Mouse (Mus musculus) heart, embryonic 16.5 days (tissue): Measurements from ENCODE around the gene Ercc6l2. TPM values are rescaled to one million over a fixed set of nuclear protein-coding genes. Genes with fewer than 3 reads are reported as not detected.

Experiments used
- ATAC-seq: fragments of 200-750 bp; cut with Nextera tagmentation; replicated peaks from 2 replicates; pipeline ENCODE4 v1.8.0; 2017; ENCODE audit warnings: moderate number of reproducible peaks; ENCODE audit not compliant: insufficient read depth, low FRiP score; ENCODE audit errors: extremely low read depth
- H3K27ac ChIP-seq: fragments of 300-500 bp; sonication (generic); 2 replicates; pipeline ENCODE4 v1.5.1; 2014; ENCODE audit warnings: mild to moderate bottlenecking, low read length, control low read depth, moderate library complexity
- H3K27me3 ChIP-seq: fragments of 300-500 bp; sonication (generic); 2 replicates; pipeline ENCODE4 v1.6.1; 2014; ENCODE audit warnings: low read length, mixed read lengths; ENCODE audit not compliant: control insufficient read depth, insufficient read depth
- H3K36me3 ChIP-seq: fragments of 300-500 bp; sonication (generic); 2 replicates; pipeline ENCODE4 v1.6.1; 2014; ENCODE audit not compliant: control insufficient read depth, insufficient read depth
- H3K4me1 ChIP-seq: fragments of 300-500 bp; sonication (generic); 2 replicates; pipeline ENCODE4 v1.6.1; 2014; ENCODE audit warnings: low read length, mixed read lengths; ENCODE audit not compliant: control insufficient read depth, insufficient read depth
- H3K4me2 ChIP-seq: fragments of 300-500 bp; sonication (generic); 2 replicates; pipeline ENCODE4 v1.6.1; 2014; ENCODE audit warnings: low read depth, mild to moderate bottlenecking, control low read depth, low read length
- H3K4me3 ChIP-seq: fragments of 300-500 bp; sonication (generic); 2 replicates; pipeline ENCODE4 v1.5.1; 2014; ENCODE audit warnings: mild to moderate bottlenecking, control low read depth, low read length
- H3K9ac ChIP-seq: fragments of 300-500 bp; sonication (generic); 2 replicates; pipeline ENCODE4 v1.6.1; 2014; ENCODE audit warnings: low read length, control low read depth
- H3K9me3 ChIP-seq: fragments of 300-500 bp; sonication (generic); replicated peaks from 2 replicates; pipeline ENCODE4 v1.6.1; 2016; ENCODE audit warnings: low read length; ENCODE audit not compliant: control insufficient read depth
- WGBS: fragments of 180-500 bp; shearing (Covaris S2); extraction: QIAGEN DNeasy Blood & Tissue Kit; methylation state at CpG from one replicate; pipeline ENCODE4 v1.1.7; 2014; 5-methylcytosine and 5-hydroxymethylcytosine counted together
- polyA plus RNA-seq: library from polyadenylated mRNA; unstranded; fragments of >200 nt; fragmentation: Nextera tagmentation; extraction: Ambion mirVana; gene quantifications from 2 replicates; pipeline ENCODE4 v1.2.1, GENCODE M21; 2015

Gene Ercc6l2
- polyA plus RNA-seq, result 11.7 and 14.0 TPM in 2 replicates

GRCm38 (mm10) chr13:63814746-63815681, at the start of gene Ercc6l2:
Gene Ercc6l2, plus strand, starts transcription at chr13:63815240.
- Histone ChIP-seq H3K36me3 (no peaks in the 10 kb centered on the region), H3K4me2 (peak within 1 kb of the TSS; percentile 94), H3K27me3 (no peaks in the 10 kb centered on the region), H3K27ac (peak within 1 kb of the TSS; percentile 87), H3K9me3 (no peaks in the 10 kb centered on the region), H3K4me3 (peak within 1 kb of the TSS; percentile 79), H3K9ac (peak within 1 kb of the TSS; percentile 86), H3K4me1 (peaks cover 10% of the 10 kb centered on the region)
- under 1% methylated on average over 87 of the region's 87 CpGs for WGBS
- ATAC-seq, result peak; percentile 100

- no peaks in the 10 kb centered on the region for H3K4me1 ChIP-seq
- no peak for ATAC-seq
- H3K4me3 ChIP-seq, result no peak overlapping the region
- no peaks in the 10 kb centered on the region for H3K27me3 ChIP-seq
- WGBS, result 61% methylated on average over 11 of the region's 11 CpGs
- H3K4me2 ChIP-seq, result no peak overlapping the region
- H3K9me3 ChIP-seq, result no peaks in the 10 kb centered on the region
- H3K36me3 ChIP-seq, result no peaks in the 10 kb centered on the region
- H3K9ac ChIP-seq, result no peak overlapping the region
- H3K27ac ChIP-seq, result no peak overlapping the region
These were observed 49.0 kb upstream of the Ercc6l2 start for GRCm38 (mm10) chr13:63766065-63766464.

GRCm38 (mm10) chr13:63771009-63771408, 44.0 kb upstream of the Ercc6l2 start:
- ATAC-seq, result no peak
- Histone ChIP-seq H3K9ac (no peak overlapping the region), H3K4me3 (no peak overlapping the region), H3K9me3 (no peaks in the 10 kb centered on the region), H3K4me2 (no peak overlapping the region), H3K4me1 (no peaks in the 10 kb centered on the region), H3K36me3 (no peaks in the 10 kb centered on the region), H3K27me3 (no peaks in the 10 kb centered on the region), H3K27ac (no peak overlapping the region)
- WGBS, result 62% methylated on average over 3 of the region's 3 CpGs

- H3K36me3 ChIP-seq, result no peaks in the 10 kb centered on the region
- no peaks in the 10 kb centered on the region for H3K4me1 ChIP-seq
- H3K27ac ChIP-seq, result no peak overlapping the region
- no peaks in the 10 kb centered on the region for H3K27me3 ChIP-seq
- no peak for ATAC-seq
- no peak overlapping the region for H3K4me3 ChIP-seq
- 81% methylated on average over 4 of the region's 4 CpGs for WGBS
- H3K4me2 ChIP-seq, result no peak overlapping the region
- no peaks in the 10 kb centered on the region for H3K9me3 ChIP-seq
- no peak overlapping the region for H3K9ac ChIP-seq
These were observed 36.1 kb upstream of the Ercc6l2 start for GRCm38 (mm10) chr13:63778925-63779324.

- no peak for ATAC-seq
- Histone ChIP-seq H3K9me3 (no peaks in the 10 kb centered on the region), H3K27ac (no peak overlapping the region), H3K27me3 (no peaks in the 10 kb centered on the region), H3K36me3 (no peaks in the 10 kb centered on the region), H3K9ac (no peak overlapping the region), H3K4me1 (no peaks in the 10 kb centered on the region), H3K4me2 (no peak overlapping the region), H3K4me3 (no peak overlapping the region)
- 50% methylated on average over 2 of the region's 2 CpGs for WGBS
These were observed 35.4 kb upstream of the Ercc6l2 start for GRCm38 (mm10) chr13:63779376-63780291.

- H3K27me3 ChIP-seq, result no peaks in the 10 kb centered on the region
- no peaks in the 10 kb centered on the region for H3K4me1 ChIP-seq
- no peak for ATAC-seq
- no peaks in the 10 kb centered on the region for H3K36me3 ChIP-seq
- H3K27ac ChIP-seq, result no peak overlapping the region
- 90% methylated on average over 2 of the region's 2 CpGs for WGBS
- H3K9me3 ChIP-seq, result no peaks in the 10 kb centered on the region
- no peak overlapping the region for H3K4me2 ChIP-seq
- no peak overlapping the region for H3K4me3 ChIP-seq
- no peak overlapping the region for H3K9ac ChIP-seq
These were observed 22.7 kb upstream of the Ercc6l2 start for GRCm38 (mm10) chr13:63792234-63792831.

- Histone ChIP-seq H3K36me3 (no peaks in the 10 kb centered on the region), H3K27me3 (no peaks in the 10 kb centered on the region), H3K9ac (no peak overlapping the region), H3K27ac (no peak overlapping the region), H3K9me3 (no peaks in the 10 kb centered on the region), H3K4me1 (no peaks in the 10 kb centered on the region), H3K4me2 (no peak overlapping the region), H3K4me3 (no peak overlapping the region)
- ATAC-seq, result no peak
- WGBS, result 72% methylated on average over 7 of the region's 7 CpGs
These were observed 21.4 kb upstream of the Ercc6l2 start for GRCm38 (mm10) chr13:63793345-63794308.

- 79% methylated on average over 3 of the region's 3 CpGs for WGBS
- H3K27ac ChIP-seq, result no peak overlapping the region
- H3K9me3 ChIP-seq, result no peaks in the 10 kb centered on the region
- no peak overlapping the region for H3K9ac ChIP-seq
- no peaks in the 10 kb centered on the region for H3K36me3 ChIP-seq
- H3K27me3 ChIP-seq, result no peaks in the 10 kb centered on the region
- H3K4me2 ChIP-seq, result no peak overlapping the region
- no peak overlapping the region for H3K4me3 ChIP-seq
- no peak for ATAC-seq
- no peaks in the 10 kb centered on the region for H3K4me1 ChIP-seq
These were observed 16.4 kb upstream of the Ercc6l2 start for GRCm38 (mm10) chr13:63798677-63799076.
